Mouse (Mus musculus) liver, embryonic 15.5 days (tissue): ENCODE results near the gene Srm. TPM values are rescaled to one million over a fixed set of nuclear protein-coding genes. Genes with fewer than 3 reads are reported as not detected.
A peak's percentile ranks its signal among the peaks of the same experiment; 100 is the strongest.

Experiments
- ATAC-seq: fragments of 200-750 bp; cut with Nextera tagmentation; 2 replicates; pipeline ENCODE4 v1.8.0; 2017; ENCODE audit warnings: moderate number of reproducible peaks, mild to moderate bottlenecking, moderate library complexity; ENCODE audit not compliant: insufficient read depth
- H3K27ac ChIP-seq: fragments of 300-500 bp; sonication (generic); replicated peaks from 2 replicates; pipeline ENCODE4 v1.5.1; 2015; ENCODE audit warnings: mild to moderate bottlenecking, inconsistent platforms
- H3K27me3 ChIP-seq: fragments of 300-500 bp; sonication (generic); 2 replicates; pipeline ENCODE4 v1.6.1; 2015; ENCODE audit warnings: mild to moderate bottlenecking, inconsistent platforms
- H3K36me3 ChIP-seq: fragments of 300-500 bp; sonication (generic); replicated peaks from 2 replicates; pipeline ENCODE4 v1.6.1; 2015; ENCODE audit warnings: moderate library complexity, mild to moderate bottlenecking, inconsistent platforms
- H3K4me1 ChIP-seq: fragments of 300-500 bp; sonication (generic); replicated peaks from 2 replicates; pipeline ENCODE4 v1.6.1; 2015; ENCODE audit warnings: inconsistent platforms
- H3K4me2 ChIP-seq: fragments of 300-500 bp; sonication (generic); 2 replicates; pipeline ENCODE4 v1.6.1; 2015; ENCODE audit warnings: moderate library complexity, mild to moderate bottlenecking, inconsistent platforms
- H3K4me3 ChIP-seq: fragments of 300-500 bp; sonication (generic); replicated peaks from 2 replicates; pipeline ENCODE4 v1.5.1; 2015; ENCODE audit warnings: mild to moderate bottlenecking, inconsistent platforms
- H3K9ac ChIP-seq: fragments of 300-500 bp; sonication (generic); 2 replicates; pipeline ENCODE4 v1.6.1; 2015; ENCODE audit warnings: moderate library complexity, mild to moderate bottlenecking, inconsistent platforms
- H3K9me3 ChIP-seq: fragments of 300-500 bp; sonication (generic); replicated peaks from 2 replicates; pipeline ENCODE4 v1.6.1; 2016; ENCODE audit warnings: inconsistent platforms
- WGBS: fragments of 180-500 bp; shearing (Covaris S2); methylation state at CpG from one replicate; pipeline ENCODE4 v1.1.7; 2015; ENCODE audit warnings: mixed read lengths; ENCODE audit not compliant: insufficient replicate concordance; 5-methylcytosine and 5-hydroxymethylcytosine counted together
- polyA plus RNA-seq: library from polyadenylated mRNA; unstranded; fragments of >200 nt; fragmentation: Nextera tagmentation; extraction: Ambion mirVana; gene quantifications from 2 replicates; pipeline ENCODE4 v1.2.1, GENCODE M21; 2015

Srm gene
- polyA plus RNA-seq, result 128 and 137 TPM in 2 replicates

- Histone ChIP-seq H3K4me1 (peaks cover 41% of the 10 kb centered on the region), H3K27ac (peak within 1 kb of the TSS; percentile 71), H3K9me3 (no peaks in the 10 kb centered on the region), H3K4me2 (peak within 1 kb of the TSS; percentile 97), H3K27me3 (no peaks in the 10 kb centered on the region), H3K4me3 (peak within 1 kb of the TSS; percentile 87), H3K9ac (peak within 1 kb of the TSS; percentile 72), H3K36me3 (peaks cover 30% of the 10 kb centered on the region)
- under 1% methylated on average over 50 of the region's 50 CpGs for WGBS
- ATAC-seq, result peak; percentile 99
Observed at GRCm38 (mm10) chr4:148591171-148591630, at the start of gene Srm. TSS of gene Srm (plus strand) at chr4:148591503.

GRCm38 (mm10) chr4:148549106-148549505 lies 42.2 kb upstream of the Srm start:
- Histone ChIP-seq H3K27me3 (no peaks in the 10 kb centered on the region), H3K4me2 (no peak overlapping the region), H3K9ac (no peak overlapping the region), H3K36me3 (peaks cover 91% of the 10 kb centered on the region), H3K27ac (no peak overlapping the region), H3K9me3 (no peaks in the 10 kb centered on the region), H3K4me3 (no peak overlapping the region), H3K4me1 (no peaks in the 10 kb centered on the region)
- no peak for ATAC-seq
- WGBS, result 74% methylated on average over 4 of the region's 4 CpGs

GRCm38 (mm10) chr4:148557766-148558165 lies 33.5 kb upstream of the Srm start:
- H3K27ac ChIP-seq, result peak overlapping the region; percentile 82
- H3K9ac ChIP-seq, result peak overlapping the region; percentile 90
- peaks cover 16% of the 10 kb centered on the region for H3K4me1 ChIP-seq
- H3K9me3 ChIP-seq, result no peaks in the 10 kb centered on the region
- ATAC-seq, result no peak
- peak overlapping the region; percentile 95 for H3K4me2 ChIP-seq
- no peaks in the 10 kb centered on the region for H3K27me3 ChIP-seq
- WGBS, result 26% methylated on average over 6 of the region's 6 CpGs
- peaks cover 47% of the 10 kb centered on the region for H3K36me3 ChIP-seq
- H3K4me3 ChIP-seq, result peak overlapping the region; percentile 94

GRCm38 (mm10) chr4:148558297-148559000 lies 32.9 kb upstream of the Srm start, which contains the start of gene Exosc10:
TSS of gene Exosc10 (plus strand) at chr4:148558429.
- Histone ChIP-seq H3K27me3 (no peaks in the 10 kb centered on the region), H3K4me3 (peak within 1 kb of the TSS; percentile 94), H3K9ac (peak within 1 kb of the TSS; percentile 90), H3K36me3 (peaks cover 47% of the 10 kb centered on the region), H3K27ac (peak within 1 kb of the TSS; percentile 82), H3K4me2 (peak within 1 kb of the TSS; percentile 95), H3K4me1 (peaks cover 16% of the 10 kb centered on the region), H3K9me3 (no peaks in the 10 kb centered on the region)
- peak; percentile 93 for ATAC-seq
- under 1% methylated on average over 63 of the region's 63 CpGs for WGBS

- Histone ChIP-seq H3K36me3 (peaks cover 78% of the 10 kb centered on the region), H3K4me1 (peaks cover 15% of the 10 kb centered on the region)
- 90% methylated on average over 17 of the region's 17 CpGs for WGBS
Observed at GRCm38 (mm10) chr4:148562676-148563075, 28.6 kb upstream of the Srm start.

GRCm38 (mm10) chr4:148563595-148563994 lies 27.7 kb upstream of the Srm start:
- ATAC-seq, result no peak
- Histone ChIP-seq H3K27me3 (no peaks in the 10 kb centered on the region), H3K9me3 (no peaks in the 10 kb centered on the region), H3K4me2 (no peak overlapping the region), H3K36me3 (peaks cover 87% of the 10 kb centered on the region), H3K4me1 (peaks cover 10% of the 10 kb centered on the region), H3K27ac (no peak overlapping the region), H3K4me3 (no peak overlapping the region), H3K9ac (no peak overlapping the region)
- 90% methylated on average over 12 of the region's 12 CpGs for WGBS

More at GRCm38 (mm10) chr4:148562676-148563075, 28.6 kb upstream of the Srm start:
- no peaks in the 10 kb centered on the region for H3K27me3 ChIP-seq
- no peak for ATAC-seq
- H3K4me3 ChIP-seq, result no peak overlapping the region
- no peak overlapping the region for H3K27ac ChIP-seq
- no peak overlapping the region for H3K4me2 ChIP-seq
- no peak overlapping the region for H3K9ac ChIP-seq
- H3K9me3 ChIP-seq, result no peaks in the 10 kb centered on the region

- Histone ChIP-seq H3K4me1 (no peaks in the 10 kb centered on the region), H3K4me3 (no peak overlapping the region), H3K4me2 (no peak overlapping the region), H3K9ac (no peak overlapping the region), H3K9me3 (no peaks in the 10 kb centered on the region), H3K27me3 (no peaks in the 10 kb centered on the region), H3K36me3 (peaks cover 98% of the 10 kb centered on the region), H3K27ac (no peak overlapping the region)
- 80% methylated on average over 10 of the region's 10 CpGs for WGBS
- ATAC-seq, result no peak
Observed at GRCm38 (mm10) chr4:148570138-148570537, 21.2 kb upstream of the Srm start.

- Histone ChIP-seq H3K9ac (no peak overlapping the region), H3K9me3 (no peaks in the 10 kb centered on the region), H3K27ac (no peak overlapping the region), H3K4me3 (no peak overlapping the region), H3K27me3 (no peaks in the 10 kb centered on the region), H3K4me2 (no peak overlapping the region), H3K4me1 (no peaks in the 10 kb centered on the region), H3K36me3 (peaks cover 98% of the 10 kb centered on the region)
- ATAC-seq, result no peak
- WGBS, result 86% methylated on average over 9 of the region's 9 CpGs
Observed at GRCm38 (mm10) chr4:148570693-148571295, 20.5 kb upstream of the Srm start.

GRCm38 (mm10) chr4:148573222-148573621 lies 18.1 kb upstream of the Srm start:
- no peak overlapping the region for H3K9ac ChIP-seq
- H3K4me2 ChIP-seq, result no peak overlapping the region
- no peak overlapping the region for H3K27ac ChIP-seq
- no peaks in the 10 kb centered on the region for H3K27me3 ChIP-seq
- H3K4me1 ChIP-seq, result no peaks in the 10 kb centered on the region
- peaks cover 98% of the 10 kb centered on the region for H3K36me3 ChIP-seq
- H3K9me3 ChIP-seq, result no peaks in the 10 kb centered on the region
- H3K4me3 ChIP-seq, result no peak overlapping the region
- 69% methylated on average over 7 of the region's 7 CpGs for WGBS
- no peak for ATAC-seq

- Histone ChIP-seq H3K9ac (no peak overlapping the region), H3K27me3 (no peaks in the 10 kb centered on the region), H3K9me3 (no peaks in the 10 kb centered on the region), H3K4me1 (peaks cover 8% of the 10 kb centered on the region; the same call in 1 of the 2 replicates), H3K27ac (no peak overlapping the region), H3K36me3 (peaks cover 66% of the 10 kb centered on the region), H3K4me2 (no peak overlapping the region), H3K4me3 (no peak overlapping the region)
- WGBS, result 85% methylated on average over 9 of the region's 9 CpGs
- no peak for ATAC-seq
Observed at GRCm38 (mm10) chr4:148580765-148581164, 10.5 kb upstream of the Srm start.

- Histone ChIP-seq H3K4me1 (peaks cover 8% of the 10 kb centered on the region; the same call in 1 of the 2 replicates), H3K9ac (no peak overlapping the region), H3K27me3 (no peaks in the 10 kb centered on the region), H3K4me2 (no peak overlapping the region), H3K27ac (no peak overlapping the region), H3K4me3 (no peak overlapping the region), H3K36me3 (peaks cover 59% of the 10 kb centered on the region), H3K9me3 (no peaks in the 10 kb centered on the region)
- ATAC-seq, result no peak
- 74% methylated on average over 5 of the region's 5 CpGs for WGBS
Observed at GRCm38 (mm10) chr4:148581422-148581821, 9.9 kb upstream of the Srm start.
